Mouse (Mus musculus): ENCODE data around the gene 9130019O22Rik.
"Not testable (repeated sequence)": the region's sequence is repeated elsewhere in the genome, so short reads cannot be mapped to it uniquely, and the experiment has no call there.

9130019O22Rik gene

GRCm38 (mm10) chr7:127375271-127376245 is 11.4 kb downstream of the 9130019O22Rik start, which contains the start of gene Zfp747:
TSS of gene Zfp747 (minus strand) at chr7:127376050.
- peak; percentile 84 for DNase-seq (ENCODE audit: low spot score)

GRCm38 (mm10) chr7:127371870-127372269 is 15.1 kb downstream of the 9130019O22Rik start:
- DNase-seq (ENCODE audit: low spot score), result not testable (repeated sequence)

DNA sequence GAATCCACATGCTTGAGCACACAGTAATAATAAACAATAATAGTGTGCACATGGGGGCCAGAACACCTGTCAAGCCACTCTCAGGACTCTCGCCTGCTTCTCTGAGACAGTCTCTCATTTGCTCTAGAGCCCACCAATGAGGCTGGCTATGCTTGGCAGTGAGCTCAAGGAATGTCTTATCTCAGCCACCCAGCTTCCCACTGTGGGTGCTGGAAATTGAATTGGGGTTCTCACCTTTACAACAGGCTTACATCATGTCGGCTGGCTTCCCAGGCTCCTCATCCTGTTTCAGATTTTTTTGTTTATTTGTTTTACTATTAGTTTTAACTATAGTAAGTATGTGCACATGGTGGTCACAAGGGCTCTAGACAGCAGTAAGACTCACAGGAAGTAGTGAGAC is 15.8 kb downstream of the 9130019O22Rik start:
- DNase-seq (ENCODE audit: low spot score), result no peak

DNA sequence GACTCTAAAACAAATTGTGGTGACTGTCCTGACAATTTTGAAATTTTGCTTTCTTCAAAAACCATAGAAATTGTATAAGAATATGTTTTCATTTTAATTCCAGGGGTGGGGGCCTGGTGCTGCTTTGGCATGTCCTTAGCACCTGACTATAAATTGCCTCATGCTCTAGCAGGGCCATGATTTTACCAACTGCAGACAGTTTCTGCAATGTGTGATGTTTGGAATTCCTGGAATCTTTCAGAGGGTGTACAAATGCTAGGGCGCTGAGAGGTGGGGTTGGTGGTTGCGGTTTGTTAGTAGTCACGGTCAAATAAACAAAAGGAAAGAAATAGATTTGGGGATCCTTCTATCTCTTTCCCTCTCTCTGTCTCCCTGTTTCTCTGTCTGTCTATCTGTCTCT is 20.7 kb downstream of the 9130019O22Rik start:
- DNase-seq (ENCODE audit: low spot score), result no peak

DNA sequence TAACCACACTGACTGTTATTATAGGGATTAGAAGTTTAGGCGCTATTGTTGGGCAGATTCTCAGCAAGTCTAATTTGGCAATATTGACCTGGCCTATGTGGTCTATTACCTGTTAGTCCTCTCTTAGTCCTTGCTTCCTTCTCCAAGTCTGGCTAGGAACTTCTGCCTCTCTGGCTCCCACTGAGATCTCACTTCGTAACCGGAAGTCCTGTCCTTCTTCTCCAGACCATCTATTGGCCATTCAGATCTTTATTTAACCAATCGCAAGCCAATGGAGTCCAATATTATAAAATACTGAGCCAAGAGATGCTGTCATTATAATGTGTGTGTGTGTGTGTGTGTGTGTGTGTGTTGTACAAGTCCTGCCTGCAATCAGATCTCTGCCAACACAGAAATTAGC is 22.8 kb downstream of the 9130019O22Rik start:
- no peak for DNase-seq (ENCODE audit: low spot score)

GRCm38 (mm10) chr7:127363475-127363921 is 23.5 kb downstream of the 9130019O22Rik start:
- DNase-seq (ENCODE audit: low spot score), result peak; percentile 33

GRCm38 (mm10) chr7:127362418-127362817 is 24.5 kb downstream of the 9130019O22Rik start:
- DNase-seq (ENCODE audit: low spot score), result not testable (repeated sequence)

DNA sequence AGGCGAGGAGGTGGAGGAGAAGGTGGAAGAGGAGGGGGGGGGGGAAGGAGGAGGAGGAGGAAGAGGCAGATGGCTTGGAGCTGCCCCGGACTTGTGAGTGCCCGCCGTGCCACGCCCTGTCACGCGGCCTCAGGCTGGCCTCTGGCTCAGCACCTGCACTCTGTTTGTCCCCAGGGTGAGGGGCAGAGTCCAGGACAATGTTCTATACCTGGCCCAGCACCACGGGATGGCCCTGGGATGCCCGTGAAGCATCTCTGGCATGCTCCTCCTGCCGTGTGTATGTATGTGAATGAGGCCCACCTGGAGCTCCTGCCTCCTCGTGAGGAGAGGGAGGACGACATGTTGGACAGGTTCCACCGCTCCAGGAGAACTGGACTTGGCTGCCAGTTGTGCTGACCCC is 25.5 kb downstream of the 9130019O22Rik start:
- DNase-seq (ENCODE audit: low spot score), result no peak

GRCm38 (mm10) chr7:127360265-127360664 is 26.7 kb downstream of the 9130019O22Rik start:
- DNase-seq (ENCODE audit: low spot score), result no peak

- no peak for DNase-seq (ENCODE audit: low spot score)
These were observed 28.5 kb downstream of the 9130019O22Rik start for GRCm38 (mm10) chr7:127358472-127358871.

GRCm38 (mm10) chr7:127357871-127358270 is 29.1 kb downstream of the 9130019O22Rik start:
- DNase-seq (ENCODE audit: low spot score), result no peak

DNA sequence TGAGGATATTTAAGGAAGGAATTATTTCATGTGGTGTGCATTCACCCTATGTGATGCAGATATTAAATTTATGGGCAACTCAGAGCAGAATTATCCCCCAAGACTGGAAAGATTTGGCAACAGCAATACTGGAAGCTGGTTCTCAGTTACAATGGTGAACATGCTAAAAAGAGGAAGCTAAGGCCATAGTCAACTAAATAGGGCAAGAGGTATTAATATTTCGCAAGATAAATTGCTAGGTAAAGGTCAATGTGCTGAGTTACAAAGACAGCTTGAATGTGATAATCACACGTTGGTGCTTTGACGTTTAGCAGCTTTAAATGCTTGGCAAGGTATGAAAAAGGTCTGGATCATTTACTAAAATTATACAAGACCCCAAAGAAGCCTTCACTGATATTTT is 31.2 kb downstream of the 9130019O22Rik start:
- DNase-seq (ENCODE audit: low spot score), result no peak

DNA sequence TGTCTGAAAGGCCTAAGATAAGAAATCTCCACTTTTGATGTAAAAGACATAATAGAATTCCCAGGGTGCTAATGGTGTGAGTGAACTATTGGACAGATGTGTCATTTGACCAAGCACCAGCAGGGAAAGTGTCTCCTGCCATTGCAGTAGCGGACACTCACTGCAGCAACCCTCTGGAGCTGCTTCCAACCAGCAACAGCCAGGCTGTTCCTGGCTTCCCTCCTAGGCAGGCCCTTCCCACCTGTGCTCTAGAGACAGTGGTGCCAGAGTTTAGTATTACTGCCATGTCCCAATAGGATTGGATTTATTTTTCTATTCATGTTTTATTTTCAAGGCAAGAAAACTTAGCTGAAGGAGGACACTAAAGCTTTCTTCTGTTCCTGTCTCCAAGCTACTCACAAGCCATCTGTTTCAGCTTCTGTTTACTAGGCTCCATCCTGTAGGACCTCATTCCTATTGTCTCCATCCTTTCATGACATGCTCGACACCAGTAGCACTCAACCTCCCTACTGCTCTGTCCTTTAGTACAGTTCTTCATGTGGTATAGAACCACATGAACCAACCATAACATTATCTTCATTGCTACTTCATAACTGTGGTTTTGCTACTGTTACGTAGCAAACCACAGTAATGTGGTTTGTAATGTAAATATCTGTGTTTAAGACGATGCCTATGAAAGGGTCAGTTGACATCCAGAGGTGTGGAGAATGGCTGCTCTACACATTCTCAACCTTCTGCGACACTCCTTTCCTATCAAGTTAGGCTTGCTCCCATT is 35.5 kb downstream of the 9130019O22Rik start:
- no peak for DNase-seq (ENCODE audit: low spot score)

- DNase-seq (ENCODE audit: low spot score), result peak; percentile 38
These were observed 40.3 kb downstream of the 9130019O22Rik start for GRCm38 (mm10) chr7:127346676-127347075.

DNA sequence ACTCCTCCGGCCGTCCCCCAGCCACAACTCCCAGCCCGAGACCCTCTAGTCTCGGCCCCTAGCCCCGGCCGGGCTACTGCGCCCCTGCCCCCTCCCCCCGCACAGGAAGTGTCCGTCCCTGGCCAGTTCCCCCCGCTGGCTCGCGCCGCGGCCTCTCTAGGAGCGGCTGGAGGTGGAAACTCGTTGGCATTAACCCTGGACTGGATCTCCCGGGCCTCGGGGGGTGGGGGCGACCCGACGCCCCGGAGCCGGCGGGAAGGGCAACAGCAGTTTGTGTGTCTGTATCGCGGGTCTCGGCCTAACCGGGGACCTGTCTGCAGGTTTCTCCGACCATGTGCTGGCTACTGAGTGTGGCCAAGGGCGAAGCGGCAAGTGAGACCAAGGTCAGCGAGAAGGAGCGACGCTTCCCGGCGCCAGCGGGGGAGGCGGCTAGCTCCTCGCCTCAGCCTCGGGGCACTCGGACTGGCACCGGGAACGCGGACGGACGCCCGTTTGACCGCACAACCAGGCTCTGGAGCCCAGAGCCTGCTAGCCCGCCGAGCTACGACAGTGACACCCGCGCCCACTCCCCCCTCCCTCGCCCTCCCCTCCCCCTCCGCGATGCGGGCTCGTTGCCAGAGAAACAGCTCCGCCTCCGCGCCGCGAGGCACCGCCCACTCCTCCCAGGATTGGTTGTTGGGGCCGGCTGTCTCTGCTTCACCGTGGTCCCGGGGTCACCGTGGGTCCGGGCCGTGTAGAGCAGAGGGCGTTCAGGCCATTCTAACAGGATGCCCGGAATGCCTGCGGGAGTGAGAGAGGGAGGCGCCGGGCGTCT is 41.2 kb downstream of the 9130019O22Rik start, which contains the start of gene Zfp768:
Gene Zfp768, minus strand, starts transcription at position 78 of the 814 bp plus-strand sequence.
- DNase-seq (ENCODE audit: low spot score), result peak; percentile 94

- peak; percentile 76 for DNase-seq (ENCODE audit: low spot score)
These were observed 41.9 kb downstream of the 9130019O22Rik start for GRCm38 (mm10) chr7:127345092-127345491.

DNA sequence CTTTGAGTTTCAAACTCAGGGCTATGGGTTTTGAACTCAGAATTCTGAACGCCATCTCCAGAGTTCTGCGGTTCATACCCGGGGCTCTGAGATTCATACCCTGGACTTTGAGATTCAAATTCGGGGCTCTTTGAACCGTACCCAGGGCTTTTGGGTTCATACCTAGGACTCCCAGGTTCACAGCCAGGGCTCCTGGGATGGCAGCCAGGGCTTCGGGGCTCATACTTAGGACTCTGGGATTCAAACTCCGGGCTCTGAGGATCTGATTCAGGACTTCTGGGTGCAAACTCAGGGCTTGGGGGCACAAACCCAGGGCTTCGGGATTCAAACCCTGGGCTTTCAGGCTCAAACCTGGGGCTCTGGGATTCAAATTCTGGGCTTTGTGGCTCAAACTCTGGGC is 42.6 kb downstream of the 9130019O22Rik start:
- no peak for DNase-seq (ENCODE audit: low spot score)

- no peak for DNase-seq (ENCODE audit: low spot score)
These were observed 43.5 kb downstream of the 9130019O22Rik start for GRCm38 (mm10) chr7:127343351-127344019.

DNA sequence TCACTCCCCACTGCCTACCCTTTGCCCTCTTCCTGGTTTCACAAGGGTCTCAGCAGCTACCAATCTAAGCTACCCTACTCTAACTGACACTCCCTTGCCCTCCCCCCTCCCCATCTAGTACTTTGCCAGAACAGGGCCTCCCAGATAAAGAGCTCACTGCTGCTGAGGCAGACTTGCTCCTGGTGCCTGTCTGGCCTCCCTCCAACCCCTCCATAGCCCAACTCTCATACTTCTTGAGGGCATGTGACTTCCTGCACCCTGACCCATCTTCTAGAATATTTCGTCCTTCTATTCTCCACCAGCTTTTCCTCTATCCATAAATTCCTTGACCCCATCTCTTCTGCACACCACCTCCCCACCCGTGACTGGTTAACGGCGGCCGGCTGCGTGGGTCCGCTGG is 44.1 kb downstream of the 9130019O22Rik start:
- no peak for DNase-seq (ENCODE audit: low spot score)

GRCm38 (mm10) chr7:127342332-127342731 is 44.6 kb downstream of the 9130019O22Rik start:
- DNase-seq (ENCODE audit: low spot score), result no peak

DNA sequence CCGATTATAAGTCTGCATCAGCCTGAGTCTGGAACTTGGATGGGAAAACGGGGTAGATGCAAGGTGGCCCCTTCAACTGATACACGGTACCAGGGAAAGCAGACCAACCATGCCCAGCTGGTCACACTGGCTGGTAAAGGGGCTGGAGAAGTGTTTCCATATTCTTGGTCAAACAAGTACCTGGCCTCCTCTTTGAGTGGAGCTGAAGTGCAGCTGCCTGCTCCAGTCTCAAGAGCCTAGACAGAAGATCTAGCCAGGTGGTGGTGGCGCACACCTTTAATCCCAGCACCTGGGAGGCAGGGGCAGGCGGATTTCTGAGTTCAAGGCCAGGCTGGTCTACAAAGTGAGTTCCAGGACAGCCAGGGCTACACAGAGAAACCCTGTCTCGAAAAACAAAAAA is 45.1 kb downstream of the 9130019O22Rik start:
- not testable (repeated sequence) for DNase-seq (ENCODE audit: low spot score)
